Mouse (Mus musculus): ENCODE measurements at regions not wholly inside any gene's neighbourhood (a gene's known extent, or its start where the extent isn't known, plus 50 kb on each side); places are given as distances from the start of the nearest gene placed in this dataset.

- no peak for TF ChIP-seq CTCF (IDR thresholded peaks at IDR 0.05; ENCODE audit: control insufficient read depth, insufficient read depth, low read length)
- no peak for TF ChIP-seq POLR2A (IDR thresholded peaks at IDR 0.05; ENCODE audit: borderline replicate concordance, control insufficient read depth, low read depth, low read length)
Observed at GRCm38 (mm10) chr5:45360189-45360588, 89.8 kb downstream of the Qdpr start.
